Mouse (Mus musculus) thymus, postnatal 10 days (tissue): ENCODE measurements at regions not wholly inside any gene's neighbourhood (a gene's known extent, or its start where the extent isn't known, plus 50 kb on each side); places are given as distances from the start of the nearest gene placed in this dataset.

Experiments used
- DNase-seq, 2 experiments: peaks; one replicate each; pipeline ENCODE4 v3.0.0; 2021; ENCODE audit warnings: low spot score in 2 of 2

DNA sequence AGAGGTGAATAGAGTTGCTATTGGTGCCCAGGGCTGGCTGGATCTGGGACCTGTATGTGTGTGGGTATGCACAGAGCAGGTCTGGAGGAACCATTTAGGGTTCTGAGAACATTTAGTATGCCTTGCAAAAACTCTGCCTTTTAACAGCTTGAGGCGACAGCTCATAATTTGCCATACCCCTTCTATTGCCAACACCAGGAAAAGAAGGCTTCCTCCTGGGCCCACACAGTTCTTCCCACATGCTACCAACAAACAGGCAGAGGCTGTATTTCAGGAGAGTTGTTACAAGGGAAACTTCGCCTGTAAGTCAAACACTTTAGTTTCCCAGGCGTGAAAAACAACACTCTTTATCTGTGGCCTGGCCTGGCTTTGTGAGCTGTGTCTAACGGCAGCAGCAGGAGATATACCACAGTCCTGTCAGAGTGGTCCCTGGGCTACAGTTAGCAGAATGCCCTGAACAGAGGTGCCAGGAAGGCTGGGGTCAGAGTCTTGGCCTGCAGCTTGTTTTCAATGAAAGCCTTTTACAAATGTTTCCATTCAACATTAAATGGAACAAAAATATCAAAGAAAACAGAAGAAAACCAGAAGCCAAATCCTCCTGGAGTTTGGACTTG is 225.4 kb downstream of the Dhx35 start:
- DNase-seq, result no peak

DNA sequence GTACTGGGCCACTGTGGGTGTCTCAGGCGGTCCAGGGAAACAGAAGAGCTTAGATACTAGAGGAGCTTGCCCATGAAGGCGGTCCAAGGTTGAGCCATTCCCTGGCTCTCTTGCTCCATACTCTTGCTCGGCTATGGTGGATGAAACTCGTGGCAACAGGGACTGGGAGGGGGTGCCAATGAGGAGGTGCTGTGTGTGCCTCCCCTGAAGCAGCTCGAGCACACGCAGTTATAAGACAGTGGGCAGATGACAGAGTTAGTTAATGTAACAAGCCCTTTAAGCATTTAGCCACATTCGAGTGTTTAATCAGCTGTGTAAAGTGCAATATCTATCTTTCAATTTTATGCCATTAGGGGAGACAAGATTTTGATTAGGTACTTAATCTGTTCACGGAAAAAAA is 237.5 kb downstream of the Dhx35 start:
- no peak for DNase-seq

DNA sequence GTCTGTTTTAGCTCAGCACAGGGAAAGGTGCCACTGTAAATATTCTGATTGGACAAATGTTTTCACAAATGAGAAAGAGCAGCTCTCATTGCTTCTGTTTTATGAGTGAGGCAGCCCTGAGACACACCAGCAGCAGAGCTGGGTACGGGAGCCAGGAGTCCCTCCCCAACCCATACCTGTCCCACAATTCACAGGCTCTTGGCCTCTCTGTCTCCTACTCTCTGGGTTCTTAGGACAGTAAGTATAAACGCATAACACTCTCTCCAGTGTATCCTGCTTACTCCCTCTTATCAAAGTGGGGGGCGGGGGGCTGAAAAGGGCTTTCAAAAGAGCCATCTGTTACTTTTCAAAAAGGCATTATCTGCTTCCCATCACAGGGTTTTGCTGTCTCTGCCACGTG is 245.3 kb downstream of the Dhx35 start:
- no peak for DNase-seq

GRCm38 (mm10) chr2:159053534-159053933 is 258.9 kb downstream of the Dhx35 start:
- no peak for DNase-seq

- peak in 1 of 2 experiments; percentile 39 for DNase-seq
These were observed 259.3 kb downstream of the Dhx35 start for GRCm38 (mm10) chr2:159053936-159054335.

GRCm38 (mm10) chr2:159054451-159054850 is 259.8 kb downstream of the Dhx35 start:
- no peak for DNase-seq

GRCm38 (mm10) chr2:159055780-159056179 is 261.2 kb downstream of the Dhx35 start:
- DNase-seq, result no peak

GRCm38 (mm10) chr2:159056960-159057359 is 262.4 kb downstream of the Dhx35 start:
- no peak for DNase-seq

- DNase-seq, result no peak
These were observed 262.9 kb downstream of the Dhx35 start for GRCm38 (mm10) chr2:159057506-159057905.

- DNase-seq, result no peak
These were observed 267.7 kb downstream of the Dhx35 start for GRCm38 (mm10) chr2:159062266-159062665.

GRCm38 (mm10) chr2:159062666-159063065 is 268.1 kb downstream of the Dhx35 start:
- no peak for DNase-seq

DNA sequence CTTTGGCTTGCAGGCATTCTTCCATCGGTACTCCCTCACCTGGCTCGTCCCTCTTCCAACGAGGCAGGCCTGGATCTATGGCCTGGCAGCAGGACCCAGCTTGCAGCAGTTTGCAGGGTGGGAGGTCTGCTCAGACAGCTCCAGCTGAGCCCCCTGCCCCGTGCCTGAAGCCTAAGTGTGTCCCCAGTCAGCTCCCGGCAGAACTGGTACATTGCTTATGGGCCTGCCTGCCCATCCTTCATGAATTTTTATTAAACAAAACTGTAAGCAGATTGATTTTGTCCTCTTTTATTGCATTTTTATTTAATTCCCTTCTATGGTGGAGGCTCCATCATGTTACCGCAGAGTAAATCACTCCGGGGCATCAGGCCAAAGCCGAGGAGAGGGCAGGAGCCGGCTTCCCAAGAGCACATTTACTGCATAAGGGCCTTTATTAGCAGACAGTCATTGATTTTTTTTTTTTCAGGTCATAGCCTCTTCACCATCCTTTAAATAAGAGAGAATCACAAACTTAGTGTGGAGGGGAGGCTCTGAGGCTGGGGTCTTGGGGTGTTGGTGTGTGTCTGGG is 269.9 kb downstream of the Dhx35 start:
- no peak for DNase-seq

GRCm38 (mm10) chr2:159067506-159067905 is 272.9 kb downstream of the Dhx35 start:
- DNase-seq, result no peak

DNA sequence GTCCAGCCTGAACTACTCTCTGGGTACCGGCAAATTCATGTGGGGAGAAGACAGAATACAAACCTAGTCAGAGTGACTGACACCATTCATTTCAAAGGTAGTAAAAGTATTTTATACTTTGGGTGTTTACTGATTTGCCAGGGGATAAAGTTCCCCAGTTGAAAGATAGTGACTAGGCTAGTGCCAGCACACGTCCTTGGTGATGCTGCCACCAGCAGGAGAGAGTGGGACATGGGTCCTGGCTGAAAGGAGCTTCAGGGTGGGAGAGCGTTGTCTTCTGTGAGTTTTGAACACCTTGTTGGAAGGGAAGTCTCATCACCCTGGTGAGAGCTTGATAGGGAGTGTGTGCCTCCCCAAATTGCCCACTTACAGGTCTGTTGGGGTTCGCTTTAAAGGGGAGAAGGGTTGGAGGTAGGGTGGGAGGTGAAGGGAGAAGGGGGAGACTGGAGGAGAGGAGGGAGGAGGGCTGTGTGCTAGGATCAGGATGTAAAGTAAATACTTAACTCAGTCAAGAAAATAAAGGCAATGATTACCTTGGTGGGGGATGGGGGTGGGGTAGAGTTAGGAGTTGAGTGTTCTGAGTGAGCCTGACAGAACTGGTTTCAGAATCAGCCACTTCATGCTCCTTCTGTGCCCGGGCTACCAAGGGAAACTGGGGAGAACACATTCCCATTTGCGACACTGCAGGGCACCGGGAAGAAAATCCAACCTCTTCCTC is 273.9 kb downstream of the Dhx35 start:
- DNase-seq, result no peak

GRCm38 (mm10) chr2:159069180-159069579 is 274.6 kb downstream of the Dhx35 start:
- DNase-seq, result no peak

- DNase-seq, result no peak
These were observed 278.5 kb downstream of the Dhx35 start for GRCm38 (mm10) chr2:159072997-159073690.

DNA sequence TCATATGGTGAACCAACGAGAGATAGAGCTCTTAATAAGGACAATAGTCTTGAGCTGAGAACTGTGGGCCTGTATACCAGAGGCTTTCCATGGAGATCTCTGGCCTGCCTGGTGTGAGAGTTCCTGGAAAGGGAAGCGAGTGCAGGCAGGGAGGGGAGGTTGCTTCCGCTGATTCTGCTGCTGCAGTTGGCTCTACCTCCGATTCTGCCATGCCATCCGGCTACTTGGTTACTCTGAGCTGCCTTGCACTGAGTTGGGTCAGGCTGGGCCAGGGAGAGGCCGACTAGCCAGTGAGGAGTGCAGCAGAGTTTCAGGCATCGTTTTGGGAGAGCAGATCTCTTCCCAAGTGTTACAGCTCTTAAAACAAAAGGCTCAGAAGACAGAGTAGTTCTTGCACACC is 285.2 kb downstream of the Dhx35 start:
- DNase-seq, result no peak

DNA sequence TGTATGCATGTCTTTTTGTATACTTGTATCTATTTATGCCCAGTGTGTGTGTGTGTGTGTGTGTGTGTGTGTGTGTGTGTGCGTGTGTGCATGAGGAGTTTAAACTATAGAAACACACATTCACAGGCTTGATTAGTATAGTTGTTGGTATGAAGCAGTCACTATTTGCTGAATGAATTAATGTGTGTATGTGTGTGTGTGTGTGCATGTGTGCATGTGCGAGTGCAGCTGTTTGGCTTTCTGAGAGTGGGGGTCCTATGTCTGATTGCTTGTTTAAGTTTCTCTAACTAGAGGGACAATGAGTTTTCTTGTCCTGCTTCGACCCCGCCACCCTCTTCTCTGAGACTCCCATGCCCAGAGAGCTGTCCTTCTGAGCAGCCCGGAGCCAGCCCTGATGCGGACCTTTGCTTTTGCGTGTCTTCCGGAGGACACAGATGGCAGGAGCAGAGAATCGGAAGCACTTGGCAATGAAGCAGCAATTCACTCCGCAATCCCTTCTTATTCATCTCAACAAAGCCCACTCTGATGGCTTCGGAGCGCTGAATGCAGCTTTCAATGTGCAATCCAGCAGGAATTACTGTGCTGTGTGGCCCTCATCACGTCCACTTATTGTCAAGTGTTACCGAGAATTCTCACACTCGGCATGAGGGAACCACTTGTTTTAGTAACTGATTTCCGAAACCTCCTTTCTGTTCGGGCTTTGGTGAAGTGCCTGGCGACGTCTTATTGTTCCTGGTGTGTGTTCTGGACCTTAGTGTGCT is 286.4 kb downstream of the Dhx35 start:
- no peak for DNase-seq

GRCm38 (mm10) chr2:159086836-159087235 is 292.2 kb downstream of the Dhx35 start:
- no peak for DNase-seq

GRCm38 (mm10) chr2:159088196-159088595 is 293.6 kb downstream of the Dhx35 start:
- DNase-seq, result no peak

DNA sequence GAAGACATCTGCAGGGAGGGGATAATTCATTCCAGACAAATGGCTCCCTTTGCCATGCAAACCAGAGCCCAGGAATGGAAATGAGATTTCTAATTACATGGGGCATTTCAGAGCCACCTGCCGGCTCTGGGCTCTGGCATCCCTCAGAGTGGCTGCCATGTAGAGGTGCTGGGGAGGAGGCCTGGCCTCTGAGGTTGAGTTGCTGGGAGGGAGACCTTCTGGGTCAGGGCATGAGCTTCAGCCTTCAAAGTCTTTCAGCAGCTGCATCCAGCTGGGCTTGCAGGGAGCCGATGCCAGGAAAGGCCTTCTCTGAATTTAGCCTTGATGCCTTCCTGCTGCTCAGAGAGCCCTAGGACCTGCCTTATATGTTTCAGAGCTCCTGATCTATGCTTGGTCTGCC is 302.1 kb downstream of the Dhx35 start:
- no peak for DNase-seq

GRCm38 (mm10) chr2:159134042-159134441 is 339.4 kb downstream of the Dhx35 start:
- no peak for DNase-seq
